Mouse (Mus musculus) forebrain, embryonic 12.5 days (tissue): ENCODE data around the gene Sos1. TPM values are rescaled to one million over a fixed set of nuclear protein-coding genes. Genes with fewer than 3 reads are reported as not detected.
A peak's percentile ranks its signal among the peaks of the same experiment; 100 is the strongest.

Source experiments
- ATAC-seq: fragments of 200-750 bp; cut with Nextera tagmentation; 2 replicates; pipeline ENCODE4 v1.8.0; 2017; ENCODE audit warnings: moderate TSS enrichment; ENCODE audit not compliant: low FRiP score
- H3K27ac ChIP-seq: fragments of 300-500 bp; sonication (generic); 2 replicates; pipeline ENCODE4 v1.5.1; 2016; ENCODE audit warnings: mild to moderate bottlenecking
- H3K27me3 ChIP-seq: fragments of 300-500 bp; sonication (generic); 2 replicates; pipeline ENCODE4 v1.6.1; 2016; ENCODE audit warnings: mild to moderate bottlenecking
- H3K36me3 ChIP-seq: fragments of 300-500 bp; sonication (generic); replicated peaks from 2 replicates; pipeline ENCODE4 v1.6.1; 2016; ENCODE audit warnings: mild to moderate bottlenecking
- H3K4me1 ChIP-seq: fragments of 300-500 bp; sonication (generic); 2 replicates; pipeline ENCODE4 v1.6.1; 2016
- H3K4me2 ChIP-seq: fragments of 300-500 bp; sonication (generic); 2 replicates; pipeline ENCODE4 v1.6.1; 2016; ENCODE audit warnings: mild to moderate bottlenecking, moderate library complexity
- H3K4me3 ChIP-seq: fragments of 300-500 bp; sonication (generic); replicated peaks from 2 replicates; pipeline ENCODE4 v1.5.1; 2016; ENCODE audit warnings: mild to moderate bottlenecking
- H3K9ac ChIP-seq: fragments of 300-500 bp; sonication (generic); 2 replicates; pipeline ENCODE4 v1.6.1; 2016; ENCODE audit warnings: mild to moderate bottlenecking
- H3K9me3 ChIP-seq: fragments of 300-500 bp; sonication (generic); 2 replicates; pipeline ENCODE4 v1.6.1; 2016
- WGBS: fragments of 180-500 bp; shearing (Covaris S2); methylation state at CpG from one replicate; pipeline ENCODE4 v1.1.7; 2016; 5-methylcytosine and 5-hydroxymethylcytosine counted together
- polyA plus RNA-seq: library from polyadenylated mRNA; unstranded; fragments of >200 nt; fragmentation: Nextera tagmentation; extraction: Ambion mirVana; gene quantifications from 2 replicates; pipeline ENCODE4 v1.2.1, GENCODE M21; 2016

Sos1 gene
- polyA plus RNA-seq, 1 experiment from 2014 or later: 8.0 TPM

DNA sequence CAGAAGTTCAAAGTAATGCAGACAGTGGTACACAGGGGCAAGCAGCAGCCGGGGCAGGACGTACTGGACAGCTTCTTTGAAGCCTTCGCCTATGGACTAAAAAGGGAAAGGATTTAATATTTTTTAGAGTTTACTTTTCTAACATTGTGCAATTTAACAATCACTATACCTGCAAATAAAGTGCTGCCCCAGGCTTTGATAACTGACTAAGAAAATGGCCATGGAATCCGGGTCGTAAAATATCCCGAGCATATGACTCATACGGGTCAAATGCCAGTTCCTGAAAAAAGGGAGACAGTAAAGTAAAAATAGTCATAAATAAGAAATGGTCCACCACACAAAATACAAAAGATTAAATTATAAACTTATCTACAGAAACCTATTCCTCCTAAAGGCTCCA is 34.8 kb downstream of the Sos1 start:
- H3K36me3 ChIP-seq: peaks cover 50% of the 10 kb centered on the region
- no peak for ATAC-seq
- H3K27ac ChIP-seq: no peak overlapping the region
- H3K9ac ChIP-seq: no peak overlapping the region
- H3K9me3 ChIP-seq: no peaks in the 10 kb centered on the region
- no peak overlapping the region for H3K4me2 ChIP-seq
- H3K4me1 ChIP-seq: peaks cover 8% of the 10 kb centered on the region; the same call in 1 of the 2 replicates
- H3K4me3 ChIP-seq: no peak overlapping the region
- H3K27me3 ChIP-seq: no peaks in the 10 kb centered on the region
- WGBS: 95% methylated on average over 7 of the region's 7 CpGs

DNA sequence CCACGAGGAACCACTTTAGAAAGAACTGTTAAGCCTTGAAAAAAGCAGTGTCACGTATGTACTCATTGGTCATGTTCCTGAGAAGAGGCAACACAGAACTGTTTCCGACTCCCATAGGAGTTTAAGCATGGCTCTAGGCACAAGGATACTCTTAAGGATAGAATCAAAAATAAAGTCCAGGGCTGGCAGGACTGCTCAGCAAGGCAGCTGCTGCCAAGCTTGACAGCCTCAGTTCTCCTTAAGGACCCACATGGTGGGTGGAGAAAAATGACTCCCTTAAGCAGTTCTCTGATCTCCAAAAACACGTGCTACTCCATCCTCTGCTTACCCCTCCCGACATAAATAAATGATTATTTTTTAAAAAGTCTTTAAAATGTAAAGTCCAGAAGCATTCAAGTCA is 44.6 kb downstream of the Sos1 start:
- no peak overlapping the region for H3K9ac ChIP-seq
- peaks cover 43% of the 10 kb centered on the region for H3K36me3 ChIP-seq
- no peaks in the 10 kb centered on the region for H3K9me3 ChIP-seq
- no peak overlapping the region for H3K4me3 ChIP-seq
- H3K4me2 ChIP-seq: no peak overlapping the region
- H3K27me3 ChIP-seq: no peaks in the 10 kb centered on the region
- WGBS: 92% methylated on average over 5 of the region's 5 CpGs
- no peak overlapping the region for H3K27ac ChIP-seq
- ATAC-seq: no peak
- no peaks in the 10 kb centered on the region for H3K4me1 ChIP-seq

DNA sequence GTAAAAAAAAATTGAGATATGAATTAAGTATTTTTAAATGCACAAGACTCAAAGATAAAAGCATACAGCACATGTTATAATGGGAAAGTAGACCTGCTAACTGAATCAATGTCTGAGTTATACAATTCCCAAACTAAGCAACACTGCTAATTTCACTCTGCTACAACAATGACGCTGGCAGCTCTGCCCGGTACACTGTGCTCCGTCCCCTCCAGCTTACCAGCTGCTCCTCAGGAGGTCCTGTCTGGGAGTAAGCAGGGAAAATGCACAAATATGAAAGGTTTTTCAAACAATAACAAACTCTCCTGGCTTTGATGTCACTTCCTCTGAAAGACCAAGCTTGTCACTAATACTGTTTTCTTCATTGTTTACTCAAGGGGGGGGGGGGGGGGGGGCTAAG is 45.8 kb downstream of the Sos1 start:
- Histone ChIP-seq H3K4me1 (no peaks in the 10 kb centered on the region), H3K4me2 (no peak overlapping the region), H3K4me3 (no peak overlapping the region), H3K9ac (no peak overlapping the region), H3K27me3 (no peaks in the 10 kb centered on the region), H3K36me3 (peaks cover 45% of the 10 kb centered on the region), H3K9me3 (no peaks in the 10 kb centered on the region), H3K27ac (no peak overlapping the region)
- WGBS: 69% methylated on average over 3 of the region's 3 CpGs
- no peak for ATAC-seq

DNA sequence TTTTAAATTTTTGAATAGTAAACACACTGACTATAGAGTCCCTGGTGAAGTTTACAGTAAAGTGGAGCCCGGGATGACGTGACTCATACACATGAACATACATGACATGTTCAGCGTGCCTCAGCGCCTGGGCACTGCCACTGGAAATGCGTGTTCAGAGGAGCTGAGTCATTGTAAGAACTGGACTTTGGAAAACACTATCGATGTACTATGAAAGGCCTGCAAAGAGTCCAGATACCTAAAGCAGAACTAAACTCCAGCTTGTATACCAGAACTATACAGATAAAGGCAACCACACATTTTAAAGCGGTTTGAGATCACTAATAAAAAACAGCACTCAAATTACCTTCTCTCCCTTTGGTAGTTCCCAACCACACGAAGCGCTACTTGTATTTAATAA is 48.3 kb downstream of the Sos1 start:
- Histone ChIP-seq H3K27ac (no peak overlapping the region), H3K4me2 (no peak overlapping the region), H3K27me3 (no peaks in the 10 kb centered on the region), H3K36me3 (peaks cover 33% of the 10 kb centered on the region), H3K4me1 (0 out of 2 replicates have a peak, but pooled peaks cover 3% of the 10 kb centered on the region), H3K9me3 (no peaks in the 10 kb centered on the region), H3K9ac (no peak overlapping the region), H3K4me3 (no peak overlapping the region)
- 94% methylated on average over 9 of the region's 9 CpGs for WGBS
- ATAC-seq: no peak

DNA sequence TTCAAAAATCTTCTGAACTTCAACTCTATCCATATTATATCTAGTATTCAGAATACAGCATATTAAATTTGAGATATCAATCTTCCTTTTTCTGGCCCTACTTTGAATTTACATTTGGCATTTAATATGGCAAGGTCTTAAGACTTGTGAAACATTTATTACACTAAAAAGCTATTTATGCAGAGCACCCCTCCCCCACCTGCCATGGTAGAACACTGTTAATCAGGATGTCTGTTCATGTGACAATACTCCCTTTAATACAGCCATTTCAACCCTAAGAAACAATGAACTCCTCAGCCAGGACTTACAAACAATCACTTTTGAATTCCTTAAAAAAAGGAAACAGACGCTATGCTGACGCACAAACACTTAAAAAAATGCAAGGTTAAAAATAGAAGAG is 52.3 kb downstream of the Sos1 start:
- no peak for ATAC-seq
- H3K27me3 ChIP-seq: no peaks in the 10 kb centered on the region
- H3K4me3 ChIP-seq: no peak overlapping the region
- no peak overlapping the region for H3K4me2 ChIP-seq
- 53% methylated on average over 2 of the region's 2 CpGs for WGBS
- H3K4me1 ChIP-seq: 0 out of 2 replicates have a peak, but pooled peaks cover 3% of the 10 kb centered on the region
- H3K27ac ChIP-seq: no peak overlapping the region
- peaks cover 11% of the 10 kb centered on the region for H3K36me3 ChIP-seq
- no peak overlapping the region for H3K9ac ChIP-seq
- no peaks in the 10 kb centered on the region for H3K9me3 ChIP-seq

DNA sequence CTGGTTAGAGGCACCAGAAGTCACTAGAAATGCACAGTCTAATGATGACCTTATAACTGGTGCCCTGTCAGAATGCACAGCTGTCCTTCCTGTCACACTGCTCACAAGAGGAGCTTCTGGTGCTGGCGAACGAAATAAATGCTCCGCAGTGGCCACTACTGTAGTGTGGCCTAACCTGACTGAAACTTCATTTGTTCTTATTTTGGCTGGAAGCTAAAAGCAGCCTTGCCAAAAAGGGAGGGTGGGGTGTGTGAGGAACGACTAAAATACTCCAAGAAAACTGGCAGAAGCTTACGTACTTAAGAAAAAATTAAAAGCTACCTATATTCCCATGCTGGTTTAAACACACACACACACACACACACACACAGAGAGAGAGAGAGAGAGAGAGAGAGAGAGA is 53.4 kb downstream of the Sos1 start:
- Histone ChIP-seq H3K4me1 (0 out of 2 replicates have a peak, but pooled peaks cover 3% of the 10 kb centered on the region), H3K4me3 (no peak overlapping the region), H3K27ac (no peak overlapping the region), H3K9ac (no peak overlapping the region), H3K27me3 (no peaks in the 10 kb centered on the region), H3K4me2 (no peak overlapping the region), H3K9me3 (no peaks in the 10 kb centered on the region), H3K36me3 (peaks cover 19% of the 10 kb centered on the region)
- 89% methylated on average over 5 of the region's 5 CpGs for WGBS
- no peak for ATAC-seq

DNA sequence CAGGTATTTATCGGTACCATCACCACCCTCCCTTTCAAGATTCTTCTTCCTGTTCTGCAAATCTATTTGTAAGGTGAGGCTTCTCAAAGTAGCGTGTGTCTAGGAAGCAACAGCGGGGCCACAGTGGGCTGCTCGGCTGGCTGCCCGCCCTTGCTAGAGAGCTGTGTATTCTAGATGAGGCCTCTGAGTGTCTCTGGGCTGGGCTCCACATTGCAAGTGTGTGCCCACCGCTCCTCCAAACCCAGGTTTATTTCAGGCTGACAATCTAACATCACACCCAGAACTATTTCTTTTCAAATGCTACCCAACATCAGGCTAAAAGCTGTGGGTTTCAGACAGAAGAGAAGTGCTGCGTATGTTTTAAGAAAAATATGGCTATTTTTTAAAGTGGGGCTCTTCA is 54.1 kb downstream of the Sos1 start:
- Histone ChIP-seq H3K4me1 (0 out of 2 replicates have a peak, but pooled peaks cover 3% of the 10 kb centered on the region), H3K4me3 (no peak overlapping the region), H3K9me3 (no peaks in the 10 kb centered on the region), H3K27ac (no peak overlapping the region), H3K36me3 (peaks cover 19% of the 10 kb centered on the region), H3K27me3 (no peaks in the 10 kb centered on the region), H3K4me2 (no peak overlapping the region), H3K9ac (no peak overlapping the region)
- WGBS: 93% methylated on average over 7 of the region's 7 CpGs
- ATAC-seq: no peak

DNA sequence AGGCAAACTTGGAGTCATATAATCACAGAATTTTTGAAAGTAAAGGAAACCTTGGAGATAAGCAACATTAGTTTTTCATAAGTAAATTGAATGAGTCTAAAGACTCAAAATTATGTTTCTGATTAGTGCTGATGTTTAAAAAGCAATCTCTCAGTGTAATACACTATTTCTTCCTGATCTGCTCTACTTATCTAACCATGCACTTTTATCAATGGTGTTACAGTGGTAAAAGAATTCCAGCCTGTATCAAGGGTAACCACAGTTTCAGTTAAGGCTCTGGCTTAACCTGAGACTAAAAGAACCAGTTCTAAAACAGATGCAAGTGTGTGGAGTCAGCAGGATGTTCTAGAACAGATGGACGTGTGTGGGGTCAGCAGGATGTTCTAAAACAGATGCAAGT is 59.3 kb downstream of the Sos1 start:
- Histone ChIP-seq H3K27ac (no peak overlapping the region), H3K4me2 (no peak overlapping the region), H3K36me3 (peaks cover 47% of the 10 kb centered on the region), H3K4me3 (no peak overlapping the region), H3K4me1 (no peaks in the 10 kb centered on the region), H3K27me3 (no peaks in the 10 kb centered on the region), H3K9me3 (no peaks in the 10 kb centered on the region), H3K9ac (no peak overlapping the region)
- 98% methylated on average over 1 of the region's 1 CpGs for WGBS
- ATAC-seq: no peak

DNA sequence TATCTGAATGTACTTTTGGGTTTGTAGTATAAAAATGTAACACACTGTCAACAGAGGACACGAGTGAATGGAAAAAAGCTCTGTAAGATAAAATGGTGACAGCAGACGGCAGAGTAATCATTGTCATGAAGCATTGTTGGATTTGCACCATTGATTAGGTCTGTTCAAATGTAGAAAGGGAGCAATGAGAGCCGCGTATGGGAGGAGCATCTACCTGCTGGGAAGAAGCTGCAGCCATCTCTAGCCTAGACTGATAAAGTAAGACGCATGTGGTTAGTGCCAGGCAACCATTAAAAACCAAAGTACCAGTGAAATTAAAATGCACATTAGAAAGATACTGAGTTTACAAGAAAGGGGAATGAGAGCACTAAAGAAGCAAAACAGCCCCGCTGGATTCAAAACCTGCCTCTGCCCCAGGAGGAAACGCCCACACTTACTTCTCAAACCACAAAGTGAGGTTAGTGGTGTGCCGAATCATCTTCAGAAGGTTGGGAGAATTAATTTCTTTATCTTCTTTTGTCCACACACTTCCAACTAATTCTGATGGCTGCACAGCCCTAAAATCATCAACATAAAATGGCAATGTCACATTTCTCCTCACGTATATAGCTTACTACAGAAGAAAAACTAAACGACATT is 61.6 kb downstream of the Sos1 start:
- Histone ChIP-seq H3K27ac (no peak overlapping the region), H3K4me2 (no peak overlapping the region), H3K4me1 (no peaks in the 10 kb centered on the region), H3K4me3 (no peak overlapping the region), H3K27me3 (no peaks in the 10 kb centered on the region), H3K36me3 (peaks cover 58% of the 10 kb centered on the region), H3K9ac (no peak overlapping the region), H3K9me3 (no peaks in the 10 kb centered on the region)
- ATAC-seq: no peak
- WGBS: 89% methylated on average over 10 of the region's 10 CpGs

DNA sequence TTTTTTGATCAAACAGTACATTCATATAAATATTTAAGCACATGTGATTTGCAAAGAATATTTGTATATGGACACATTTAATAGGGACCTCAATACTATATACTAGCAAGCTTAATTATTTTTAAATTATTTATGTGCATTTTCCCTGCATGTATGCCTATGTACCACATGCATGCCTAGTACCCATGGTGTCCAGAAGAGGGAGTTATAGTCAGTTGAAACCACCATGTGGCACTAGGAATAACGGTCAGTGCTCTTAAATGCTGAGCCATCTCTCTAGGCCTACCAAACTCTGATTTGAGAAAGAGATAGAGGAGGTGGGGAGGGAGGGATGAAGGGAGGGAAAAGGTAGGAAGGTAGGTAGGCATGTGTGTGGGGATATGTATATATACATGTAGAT is 69.1 kb downstream of the Sos1 start:
- 69% methylated on average over 1 of the region's 1 CpGs for WGBS
- H3K36me3 ChIP-seq: peaks cover 76% of the 10 kb centered on the region

DNA sequence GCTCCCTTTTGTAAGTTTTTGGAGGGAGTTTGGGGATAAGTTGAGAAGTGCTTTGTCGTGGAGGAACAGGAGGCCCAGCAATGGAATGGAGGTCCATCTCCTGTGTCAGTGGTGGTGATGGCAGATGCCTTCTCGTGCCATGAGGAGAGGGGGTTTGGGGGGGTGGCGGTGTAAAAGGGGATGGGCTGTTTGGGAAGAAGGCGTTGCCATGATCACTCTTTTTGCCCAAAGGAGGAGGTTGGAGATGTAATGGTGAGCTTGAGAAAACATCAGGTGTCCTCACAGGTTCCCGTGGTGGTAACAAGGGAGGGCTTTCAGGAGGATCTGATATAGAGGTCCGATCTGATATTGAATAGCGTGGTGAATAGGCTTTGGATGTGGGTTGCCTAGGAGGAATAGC is 82.0 kb downstream of the Sos1 start:
- no peak for ATAC-seq

More for the DNA sequence above, 69.1 kb downstream of the Sos1 start:
- Histone ChIP-seq H3K4me1 (no peaks in the 10 kb centered on the region), H3K4me3 (no peak overlapping the region), H3K27ac (no peak overlapping the region), H3K9me3 (no peaks in the 10 kb centered on the region), H3K4me2 (no peak overlapping the region), H3K27me3 (no peaks in the 10 kb centered on the region), H3K9ac (no peak overlapping the region)
- no peak for ATAC-seq

DNA sequence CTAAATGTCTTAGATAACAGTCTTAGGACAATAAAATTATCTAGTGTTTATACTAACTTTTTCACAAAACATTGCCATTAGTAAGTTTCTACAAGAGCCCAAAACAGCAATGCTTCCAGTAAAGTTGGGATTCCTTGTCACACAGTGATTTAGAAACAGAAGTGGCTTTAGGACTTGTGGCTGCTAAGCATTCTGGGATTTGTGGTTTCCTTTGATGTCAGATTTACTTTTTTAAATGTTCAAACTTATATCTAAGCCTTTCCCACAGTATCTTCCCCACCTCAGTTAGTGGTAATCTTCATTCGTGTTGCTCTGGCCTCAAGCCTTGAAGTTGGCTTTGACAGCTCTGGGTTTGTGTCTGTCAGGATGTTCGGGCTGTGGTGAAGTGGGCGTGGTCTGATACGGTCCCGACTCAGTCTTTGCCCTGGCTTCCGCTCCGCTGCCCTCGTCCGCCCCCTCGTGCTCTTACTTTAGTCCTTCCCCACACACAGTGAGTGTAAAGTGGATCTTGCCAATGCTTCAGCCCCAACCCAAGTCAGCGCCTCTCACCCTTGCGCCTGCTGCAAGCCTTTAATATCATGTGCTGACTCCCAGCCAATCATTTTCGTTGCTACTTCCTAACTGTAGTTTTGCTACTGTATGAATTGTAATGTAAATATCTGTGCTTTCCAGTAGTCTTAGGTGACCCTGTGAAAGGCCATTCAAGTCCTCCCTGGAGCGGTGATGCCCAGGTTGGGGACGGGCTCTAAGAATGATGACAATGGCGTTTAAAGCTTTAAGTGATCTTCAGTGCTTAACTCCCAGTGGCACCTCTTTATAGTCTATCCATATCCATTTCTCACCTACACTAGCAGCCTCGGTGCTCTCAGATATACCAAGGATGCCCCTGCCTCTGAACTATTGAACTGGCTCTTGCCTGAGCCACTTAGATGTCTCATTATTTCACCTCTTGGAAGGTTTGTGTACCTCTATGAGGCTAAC is 88.5 kb downstream of the Sos1 start:
- Histone ChIP-seq H3K9me3 (no peaks in the 10 kb centered on the region), H3K27ac (no peak overlapping the region), H3K4me2 (peak overlapping the region; percentile 65), H3K27me3 (no peaks in the 10 kb centered on the region), H3K4me1 (peaks cover 6% of the 10 kb centered on the region; the same call in 1 of the 2 replicates), H3K4me3 (peak overlapping the region; percentile 47), H3K9ac (peak overlapping the region; percentile 50), H3K36me3 (peaks cover 4% of the 10 kb centered on the region; the same call in 1 of the 2 replicates)
- 12% methylated on average over 17 of the region's 17 CpGs for WGBS
- peak; percentile 88 for ATAC-seq

More for the DNA sequence above, 82.0 kb downstream of the Sos1 start:
- Histone ChIP-seq H3K4me2 (no peak overlapping the region), H3K27me3 (no peaks in the 10 kb centered on the region), H3K4me3 (no peak overlapping the region), H3K4me1 (no peaks in the 10 kb centered on the region), H3K36me3 (peaks cover 34% of the 10 kb centered on the region), H3K9ac (no peak overlapping the region), H3K27ac (no peak overlapping the region), H3K9me3 (no peaks in the 10 kb centered on the region)
- 93% methylated on average over 7 of the region's 7 CpGs for WGBS
